Mouse (Mus musculus): ENCODE data around the gene Rin3.

DNA sequence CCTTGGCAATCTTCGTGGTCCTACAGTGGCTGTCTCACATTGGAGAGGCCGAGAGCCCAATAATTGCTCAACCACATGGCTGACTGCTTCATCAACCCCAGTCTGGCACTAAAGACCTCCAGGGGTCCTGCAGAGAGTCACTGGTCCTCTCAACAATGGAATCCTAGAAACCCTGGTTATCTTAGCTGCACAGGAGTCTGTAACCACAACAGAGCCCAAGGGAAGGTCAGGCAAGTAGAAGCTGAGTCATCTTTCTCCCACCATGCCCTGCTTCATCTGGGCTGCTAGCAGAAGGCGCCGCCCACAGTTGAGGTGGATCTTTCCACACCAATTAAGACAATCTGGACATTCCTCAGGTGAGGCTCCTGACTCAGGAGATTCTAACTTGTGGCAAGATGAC, 76.5 kb downstream of the Rin3 start:
- TF ChIP-seq CTCF (IDR thresholded peaks at IDR 0.05; ENCODE audit: control insufficient read depth, insufficient read depth, low read length) (no peak), POLR2A (IDR thresholded peaks at IDR 0.05; ENCODE audit: borderline replicate concordance, control insufficient read depth, low read depth, low read length) (no peak)
